Mouse (Mus musculus): ENCODE data around the gene Yap1.

- TF ChIP-seq CTCF (IDR thresholded peaks at IDR 0.05; ENCODE audit: low read depth, low read length) (peak; percentile 52; the same call in 1 of the 2 replicates), POLR2A (IDR thresholded peaks at IDR 0.05; ENCODE audit: extremely low read depth, insufficient read depth, low read length) (no peak)
These were observed 25.9 kb downstream of the Yap1 start for GRCm38 (mm10) chr9:7978502-7978901.

Measured in liver, adult 2 months (tissue).